Mouse (Mus musculus) layer of hippocampus, adult 11-12 months (tissue): ENCODE measurements around the gene Kcnk1.

ENCODE experiments used
- DNase-seq: peaks from one replicate; pipeline ENCODE4 v3.0.0; 2022; ENCODE audit warnings: low spot score

Kcnk1 gene

GRCm38 (mm10) chr8:125996031-125996839 lies 1.3 kb downstream of the Kcnk1 start:
- DNase-seq = no peak

GRCm38 (mm10) chr8:125996980-125997379 lies 2.0 kb downstream of the Kcnk1 start:
- no peak for DNase-seq

DNA sequence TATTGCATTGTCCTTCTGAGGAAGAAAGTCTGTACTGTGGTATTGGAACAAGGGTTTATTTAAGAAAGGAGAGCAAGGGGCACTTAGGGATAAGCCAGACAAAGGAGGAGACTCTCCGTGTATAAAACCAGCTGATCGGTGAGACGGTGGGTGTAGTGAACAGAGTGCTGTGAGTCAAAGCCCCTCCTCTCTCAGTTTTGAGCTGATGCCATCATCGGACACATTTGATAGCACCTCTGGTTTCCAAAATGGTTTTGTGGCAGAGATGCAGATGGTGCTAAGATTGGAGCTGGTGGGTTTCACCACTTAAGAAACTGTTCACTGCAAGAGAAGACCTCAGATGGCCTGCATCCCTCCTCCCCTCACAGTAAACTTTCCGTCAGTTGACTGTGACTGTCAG lies 2.6 kb downstream of the Kcnk1 start:
- no peak for DNase-seq

DNA sequence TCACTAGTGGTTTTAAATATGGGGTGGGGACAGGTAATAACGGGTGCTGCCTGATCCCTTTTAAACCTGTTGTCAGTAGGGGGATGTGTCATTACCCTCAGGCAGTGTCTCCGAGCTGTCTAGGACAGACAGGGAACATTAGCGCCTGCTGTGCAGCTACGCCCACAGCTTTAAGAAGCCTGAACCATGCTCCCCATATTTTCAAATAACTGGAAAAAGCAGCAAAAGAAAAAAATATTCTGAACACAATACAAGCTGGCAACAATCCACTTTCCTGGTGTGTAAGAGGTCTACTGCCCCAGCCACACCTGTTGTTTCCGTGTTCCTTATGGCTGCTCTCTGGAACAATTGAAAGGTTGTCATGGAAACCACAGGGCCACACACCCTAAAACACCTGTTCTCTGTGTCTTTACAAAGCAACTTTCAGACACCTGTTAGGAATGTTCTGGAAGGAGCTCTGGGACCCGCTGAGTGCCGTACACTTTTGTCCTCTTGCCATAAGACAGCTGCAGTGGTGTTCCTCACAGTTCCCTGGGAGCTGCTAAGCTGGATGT lies 4.9 kb downstream of the Kcnk1 start:
- no peak for DNase-seq

DNA sequence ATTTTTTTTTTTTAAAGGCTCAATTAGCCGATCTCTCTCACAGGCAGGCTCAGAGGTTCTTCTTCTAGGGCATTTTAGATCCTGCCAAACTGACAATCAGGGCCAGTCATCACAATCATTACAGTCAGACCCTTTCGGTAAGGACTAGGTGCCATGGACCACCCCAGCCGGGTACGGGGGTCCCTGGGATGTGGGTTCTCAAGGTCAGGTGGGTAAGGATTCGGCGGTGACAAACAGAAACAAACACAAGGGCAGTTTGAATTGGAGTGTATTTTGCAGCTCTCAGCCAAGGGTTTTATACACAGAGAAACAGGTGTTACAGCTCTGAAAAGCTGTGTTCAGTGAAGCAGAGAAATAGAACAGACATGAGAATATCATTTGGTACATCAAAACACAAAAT lies 8.6 kb downstream of the Kcnk1 start:
- DNase-seq = no peak

DNA sequence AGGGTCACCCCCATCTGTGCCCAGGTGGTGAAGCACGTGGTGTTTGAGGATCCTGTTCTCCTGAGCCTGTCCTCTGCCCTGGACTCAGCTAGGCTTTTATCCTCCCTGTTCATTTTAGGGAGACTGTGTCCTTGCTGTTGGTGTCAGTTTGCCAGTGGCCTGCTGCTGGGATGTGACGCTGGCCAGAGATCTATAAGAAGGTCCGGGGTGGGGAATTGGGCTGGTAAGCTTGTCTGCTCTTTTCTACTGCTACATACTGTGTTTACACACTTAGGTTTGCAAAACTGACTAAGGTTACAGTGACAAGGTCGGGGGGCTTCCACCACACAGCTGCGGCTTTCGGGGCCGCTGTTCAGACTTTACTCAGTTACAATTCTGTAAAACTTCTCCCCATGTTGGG lies 10.0 kb downstream of the Kcnk1 start:
- DNase-seq = no peak

DNA sequence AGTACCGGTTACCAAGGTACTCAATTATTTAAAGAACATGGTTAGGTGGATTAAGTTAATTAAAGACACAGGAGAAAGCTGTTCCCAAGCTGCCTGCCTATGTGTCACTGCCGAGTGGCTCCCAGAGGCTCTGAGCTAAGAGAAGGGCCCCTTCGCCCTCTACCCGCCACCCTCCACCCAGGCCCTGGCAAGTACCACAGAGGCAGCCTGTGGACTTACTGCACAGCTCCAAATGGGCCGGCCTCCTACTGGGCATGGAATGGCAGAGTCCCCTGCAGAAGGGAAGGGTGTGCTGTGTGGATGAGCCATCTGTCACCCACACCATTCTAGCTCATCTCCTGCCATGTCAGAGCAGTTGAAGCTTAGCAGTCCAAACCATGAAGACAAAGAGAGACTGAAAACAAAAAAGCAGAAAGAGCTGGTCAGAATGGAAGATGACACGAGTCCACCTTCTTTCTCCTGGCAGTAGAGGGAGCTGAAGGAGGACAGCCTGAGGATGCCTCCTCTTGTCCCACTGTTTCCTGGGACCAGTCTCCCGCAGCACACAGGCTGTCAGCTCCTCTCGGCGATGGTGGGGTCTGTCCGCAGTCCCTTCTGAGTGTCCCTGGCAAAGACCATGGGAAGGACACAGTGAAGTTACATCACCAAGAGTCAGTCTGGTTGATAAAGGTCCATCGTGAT lies 11.5 kb downstream of the Kcnk1 start:
- DNase-seq = no peak

DNA sequence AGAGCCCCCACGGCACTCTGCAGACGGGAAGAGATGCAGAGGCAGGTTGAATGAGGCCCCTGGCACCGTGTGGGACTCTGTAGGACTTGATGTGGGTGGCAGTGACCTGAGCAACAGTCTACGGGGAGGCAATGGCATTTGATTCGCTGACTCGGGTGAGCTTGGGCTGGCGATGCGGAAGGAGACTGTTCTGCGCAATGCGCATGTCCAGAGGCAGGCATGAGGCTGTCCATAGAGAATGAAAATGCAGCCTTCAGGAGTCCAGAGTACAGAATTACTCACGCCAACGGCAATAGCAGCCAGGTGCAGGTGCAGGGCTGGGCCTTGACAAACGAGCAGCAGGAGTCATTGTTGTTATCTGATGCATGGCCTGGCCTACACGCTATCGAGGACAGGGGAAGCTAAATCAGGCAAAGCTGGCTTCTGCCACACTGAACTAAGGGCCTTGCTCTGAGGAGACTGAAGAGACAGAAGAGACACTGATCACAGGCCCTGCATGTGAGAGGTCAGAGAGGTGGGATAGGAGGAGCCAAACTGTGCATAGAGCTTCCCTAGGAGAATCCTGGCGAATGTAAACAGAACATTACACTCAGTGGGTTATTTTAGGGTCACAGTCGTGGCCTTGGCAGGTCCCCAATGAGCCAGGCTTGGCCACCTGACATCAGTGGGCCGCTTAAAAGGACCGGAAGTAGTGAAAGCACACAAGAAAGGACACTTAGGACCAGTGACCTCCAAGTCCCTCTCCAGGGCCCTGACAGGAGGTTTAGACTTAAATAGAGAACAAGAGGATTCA lies 12.8 kb downstream of the Kcnk1 start:
- DNase-seq = no peak

DNA sequence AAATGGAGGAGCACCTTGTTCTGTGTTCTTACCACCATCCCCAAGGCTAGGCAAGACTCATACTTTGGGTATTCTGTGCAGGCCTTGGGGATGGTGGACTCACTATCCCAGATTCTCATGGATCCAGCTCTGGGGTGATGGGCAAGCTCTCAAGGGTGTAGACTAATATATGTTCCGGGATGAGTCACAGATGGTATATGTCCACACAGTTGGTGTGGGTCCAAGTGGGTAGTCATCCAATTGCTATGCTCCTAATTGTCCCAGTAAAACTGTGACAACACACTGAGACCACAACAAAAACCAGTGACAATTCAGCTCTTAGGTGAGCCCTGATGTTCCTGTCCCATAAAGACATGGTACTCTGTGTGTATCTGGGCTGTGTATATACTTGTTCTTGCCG lies 14.0 kb downstream of the Kcnk1 start:
- DNase-seq = no peak

DNA sequence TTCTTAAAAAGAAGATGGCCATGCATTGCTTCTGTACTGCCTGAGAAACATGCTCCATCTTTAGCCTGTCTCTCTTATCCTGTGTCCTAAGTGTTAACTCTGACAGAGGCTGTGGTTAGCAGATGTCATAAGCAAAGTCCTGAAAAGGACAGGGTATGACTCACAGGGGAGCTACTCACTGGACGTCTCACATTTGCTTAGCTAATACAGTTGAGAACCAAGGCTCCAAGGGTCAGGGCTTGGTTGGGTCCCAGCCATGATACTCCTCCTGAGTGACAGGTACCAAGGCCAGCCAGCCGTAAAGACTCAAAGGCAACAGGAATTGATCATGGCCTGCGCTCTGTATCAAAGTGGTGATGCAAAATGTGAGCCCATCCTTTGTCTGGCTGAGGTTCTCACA lies 15.9 kb downstream of the Kcnk1 start:
- no peak for DNase-seq

GRCm38 (mm10) chr8:126012334-126012733 lies 17.4 kb downstream of the Kcnk1 start:
- no peak for DNase-seq

- no peak for DNase-seq
Observed at GRCm38 (mm10) chr8:126013646-126014045, 18.7 kb downstream of the Kcnk1 start.

- DNase-seq = no peak
Observed at GRCm38 (mm10) chr8:126021932-126022331, 27.0 kb downstream of the Kcnk1 start.

GRCm38 (mm10) chr8:126023706-126024305 lies 28.8 kb downstream of the Kcnk1 start:
- no peak for DNase-seq

GRCm38 (mm10) chr8:126024891-126025290 lies 29.9 kb downstream of the Kcnk1 start:
- no peak for DNase-seq

GRCm38 (mm10) chr8:126026121-126026520 lies 31.2 kb downstream of the Kcnk1 start:
- DNase-seq = no peak

- no peak for DNase-seq
Observed at GRCm38 (mm10) chr8:126026584-126026983, 31.6 kb downstream of the Kcnk1 start.

GRCm38 (mm10) chr8:126027486-126027885 lies 32.5 kb downstream of the Kcnk1 start:
- DNase-seq = no peak

- no peak for DNase-seq
Observed at GRCm38 (mm10) chr8:126028941-126029340, 34.0 kb downstream of the Kcnk1 start.

DNA sequence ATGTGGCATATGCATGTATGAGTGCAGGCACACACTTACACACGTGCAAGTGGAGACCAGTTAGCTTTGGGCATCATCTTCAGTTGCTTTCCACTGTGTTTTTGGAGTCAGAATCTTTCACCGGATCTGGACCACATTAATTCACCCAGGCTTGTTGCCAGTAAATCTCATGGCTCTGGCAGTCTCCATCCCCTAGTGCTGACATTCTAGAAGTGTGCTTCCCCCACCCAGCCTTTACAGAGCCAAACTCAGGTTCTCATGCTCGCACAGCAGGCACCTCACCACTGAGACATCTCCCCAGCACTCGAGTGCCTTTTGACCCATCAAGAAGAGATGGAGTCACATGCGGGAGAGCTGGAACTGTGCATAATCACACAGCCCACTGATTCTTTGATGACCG lies 37.8 kb downstream of the Kcnk1 start:
- no peak for DNase-seq

GRCm38 (mm10) chr8:126035046-126035445 lies 40.1 kb downstream of the Kcnk1 start:
- no peak for DNase-seq

GRCm38 (mm10) chr8:126036340-126036739 lies 41.4 kb downstream of the Kcnk1 start:
- no peak for DNase-seq
